Mouse (Mus musculus): Measurements from ENCODE around the gene Ugt1a2.

Ugt1a2 gene

GRCm38 (mm10) chr1:88234248-88234610, 33.8 kb downstream of the Ugt1a2 start:
- no peak for DNase-seq (ENCODE audit: low spot score)

- no peak for DNase-seq (ENCODE audit: low spot score)
These were observed 34.2 kb downstream of the Ugt1a2 start for GRCm38 (mm10) chr1:88234646-88235045.

GRCm38 (mm10) chr1:88235046-88235893, 34.9 kb downstream of the Ugt1a2 start:
- no peak for DNase-seq (ENCODE audit: low spot score)

- DNase-seq (ENCODE audit: low spot score) = no peak
These were observed 35.6 kb downstream of the Ugt1a2 start for GRCm38 (mm10) chr1:88235894-88236415.

- DNase-seq (ENCODE audit: low spot score) = no peak
These were observed 36.9 kb downstream of the Ugt1a2 start for GRCm38 (mm10) chr1:88237311-88237710.

GRCm38 (mm10) chr1:88238771-88239170, 38.4 kb downstream of the Ugt1a2 start:
- DNase-seq (ENCODE audit: low spot score) = no peak

GRCm38 (mm10) chr1:88240072-88240471, 39.7 kb downstream of the Ugt1a2 start:
- DNase-seq (ENCODE audit: low spot score) = no peak

GRCm38 (mm10) chr1:88240579-88240978, 40.2 kb downstream of the Ugt1a2 start:
- no peak for DNase-seq (ENCODE audit: low spot score)

GRCm38 (mm10) chr1:88243861-88244260, 43.5 kb downstream of the Ugt1a2 start:
- DNase-seq (ENCODE audit: low spot score) = no peak

GRCm38 (mm10) chr1:88245881-88246280, 45.5 kb downstream of the Ugt1a2 start:
- no peak for DNase-seq (ENCODE audit: low spot score)

- DNase-seq (ENCODE audit: low spot score) = no peak
These were observed 46.0 kb downstream of the Ugt1a2 start for GRCm38 (mm10) chr1:88246386-88246785.

GRCm38 (mm10) chr1:88247660-88248059, 47.3 kb downstream of the Ugt1a2 start:
- no peak for DNase-seq (ENCODE audit: low spot score)

- no peak for DNase-seq (ENCODE audit: low spot score)
These were observed 48.3 kb downstream of the Ugt1a2 start for GRCm38 (mm10) chr1:88248658-88249057.

GRCm38 (mm10) chr1:88249596-88249995, 49.2 kb downstream of the Ugt1a2 start:
- DNase-seq (ENCODE audit: low spot score) = no peak

- no peak for DNase-seq (ENCODE audit: low spot score)
These were observed 49.6 kb downstream of the Ugt1a2 start for GRCm38 (mm10) chr1:88250023-88250422.

- DNase-seq (ENCODE audit: low spot score) = no peak
These were observed 52.7 kb downstream of the Ugt1a2 start for GRCm38 (mm10) chr1:88253106-88253505.

- no peak for DNase-seq (ENCODE audit: low spot score)
These were observed 53.1 kb downstream of the Ugt1a2 start for GRCm38 (mm10) chr1:88253540-88253939.

- no peak for DNase-seq (ENCODE audit: low spot score)
These were observed 54.5 kb downstream of the Ugt1a2 start for GRCm38 (mm10) chr1:88254793-88255465.

- no peak for DNase-seq (ENCODE audit: low spot score)
These were observed 55.1 kb downstream of the Ugt1a2 start for GRCm38 (mm10) chr1:88255466-88255857.

- DNase-seq (ENCODE audit: low spot score) = no peak
These were observed 55.8 kb downstream of the Ugt1a2 start for GRCm38 (mm10) chr1:88255989-88256754.

GRCm38 (mm10) chr1:88256886-88257663, 56.7 kb downstream of the Ugt1a2 start:
- DNase-seq (ENCODE audit: low spot score) = no peak

- no peak for DNase-seq (ENCODE audit: low spot score)
These were observed 57.3 kb downstream of the Ugt1a2 start for GRCm38 (mm10) chr1:88257681-88258080.
